Mouse (Mus musculus): ENCODE measurements around the gene Myoz1.

Myoz1 gene

DNA sequence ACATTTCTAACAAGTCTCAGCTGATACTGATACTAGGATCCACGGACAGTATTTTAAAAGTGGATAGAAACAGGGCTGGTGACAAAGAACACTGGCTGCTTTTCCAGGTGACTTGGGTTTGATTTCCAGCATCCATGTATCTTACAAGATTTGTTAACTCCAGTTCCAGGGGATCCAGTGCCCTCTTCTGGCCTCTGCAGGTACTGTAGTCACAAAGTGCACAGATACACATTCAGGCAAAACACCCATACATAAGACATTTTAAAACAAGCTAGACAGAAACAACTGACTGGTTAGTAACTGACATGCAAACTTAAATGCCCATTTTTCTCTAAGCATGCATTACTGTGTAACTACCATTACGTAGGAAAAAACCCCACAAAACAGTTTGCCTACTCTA is 16.6 kb upstream of the Myoz1 start:
- in situ Hi-C loops (cut with MboI, MseI): no loop called here

DNA sequence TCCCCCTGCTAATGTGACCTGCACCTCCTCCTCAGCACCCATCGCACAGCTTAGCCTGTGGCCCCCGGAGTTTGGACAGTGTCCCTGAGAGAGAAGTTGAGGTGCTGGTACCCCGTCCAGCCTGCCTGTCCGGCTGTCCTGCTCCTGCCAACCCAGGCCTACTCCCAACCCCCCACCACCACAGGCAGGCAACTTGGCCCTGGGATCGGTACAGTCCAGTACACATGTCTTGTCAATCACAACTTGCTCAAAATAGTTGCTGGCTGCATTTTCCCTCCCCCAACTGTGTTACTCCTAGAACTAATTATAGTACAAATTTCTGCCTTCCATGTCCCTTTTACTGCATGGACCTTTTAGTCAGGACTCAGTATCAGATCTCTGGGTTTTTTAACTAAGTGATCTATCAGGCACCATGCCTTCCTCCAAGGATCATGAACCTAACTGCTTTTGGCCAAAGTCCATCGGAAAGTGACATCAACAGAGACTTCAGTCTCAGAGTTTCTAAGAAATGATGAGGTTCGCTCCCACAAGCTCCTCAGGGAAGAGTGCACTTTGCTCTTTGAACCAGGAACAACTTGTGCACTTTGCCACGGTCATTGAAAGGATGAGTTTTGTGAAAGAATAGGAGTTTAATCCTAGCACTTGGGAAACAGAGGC is 11.9 kb upstream of the Myoz1 start, which contains the start of gene Synpo2l:
Gene Synpo2l (minus strand): TSS at position 201 of the 657 bp plus-strand sequence.
- in situ Hi-C loops (cut with MboI, MseI): no loop called here

DNA sequence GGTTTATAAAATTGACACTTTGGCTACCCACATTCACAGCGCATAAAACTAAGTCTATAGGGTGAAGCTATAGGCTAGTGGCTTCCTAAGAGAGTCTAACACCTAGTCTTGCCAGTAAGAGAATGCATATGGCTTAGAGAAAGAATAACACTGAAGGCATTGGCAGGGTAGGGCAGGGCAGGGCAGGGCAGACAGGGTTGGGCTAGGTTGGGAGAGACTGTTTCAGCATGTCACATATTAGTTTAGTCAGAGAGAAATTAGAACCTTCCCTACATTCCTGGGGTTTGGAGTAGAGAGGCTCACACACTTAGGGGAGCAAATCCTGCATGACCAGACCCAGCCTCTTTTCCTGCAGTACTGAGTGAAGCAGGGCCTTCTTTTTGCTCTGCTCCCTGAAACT is 11.1 kb upstream of the Myoz1 start:
- in situ Hi-C loops (cut with MboI, MseI): no loop called here

DNA sequence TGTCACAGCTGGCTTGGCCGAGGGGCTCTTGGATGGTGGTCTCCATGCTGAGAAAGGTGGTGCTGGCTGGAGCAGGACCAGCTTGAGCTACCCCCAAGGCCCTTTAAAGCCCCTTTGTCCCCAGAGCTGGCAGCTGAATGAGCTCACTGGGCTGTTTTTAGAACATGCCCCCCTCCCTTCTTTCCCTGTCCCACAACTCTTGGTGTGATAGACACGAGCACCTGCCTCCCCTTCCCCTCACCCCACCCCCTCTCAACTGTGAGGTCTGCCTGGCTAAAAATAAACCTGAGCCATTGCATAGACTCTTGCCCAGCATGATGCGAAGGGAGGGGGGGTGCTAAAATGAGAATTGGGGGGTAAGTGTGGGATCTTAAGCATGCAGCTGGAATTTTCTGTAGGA is 8.1 kb upstream of the Myoz1 start:
- in situ Hi-C loops (cut with MboI, MseI): loop anchor here (5.0 kb wide), 1 partner anchor 87 kb away; no protein-coding TSS in a partner anchor

DNA sequence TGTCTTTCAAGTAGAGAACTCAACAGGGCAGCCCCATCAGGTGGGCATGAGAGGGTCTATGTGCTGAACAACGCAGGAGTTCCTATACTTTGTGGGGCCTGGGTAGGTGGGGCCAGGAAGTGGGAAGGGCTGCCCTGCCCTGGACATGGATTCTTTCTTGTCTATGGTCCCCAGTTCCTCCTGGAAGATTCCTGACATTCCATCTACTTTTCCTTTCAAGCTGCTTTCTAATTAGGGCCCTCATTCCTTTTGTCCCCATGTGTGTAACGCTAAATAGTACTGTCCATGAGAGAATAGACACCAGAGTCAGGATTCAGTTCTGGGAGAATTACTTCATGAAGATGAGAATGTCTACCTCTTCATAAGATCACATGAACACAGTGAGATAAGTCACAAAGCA is 7.3 kb upstream of the Myoz1 start:
- in situ Hi-C loops (cut with MboI, MseI): loop anchor here (5.0 kb wide), 1 partner anchor 86 kb away; no protein-coding TSS in a partner anchor

DNA sequence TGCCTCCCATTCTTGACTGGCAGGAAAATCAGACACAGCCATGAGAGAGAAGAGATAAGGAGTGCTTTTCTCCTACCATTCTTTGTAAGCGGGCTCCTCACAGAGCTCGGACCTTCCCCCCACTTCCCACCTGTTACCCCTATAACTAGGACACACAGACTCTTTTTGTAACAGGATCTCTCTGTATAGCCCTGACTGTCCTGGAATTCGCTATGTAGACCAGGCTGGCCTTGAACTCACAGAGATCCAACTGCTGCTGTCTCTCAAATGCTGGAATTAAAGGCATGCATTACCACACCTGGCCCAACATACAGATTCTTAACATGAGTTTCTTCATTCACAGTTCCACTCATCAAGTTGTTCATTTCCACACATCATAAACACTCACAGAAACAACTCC is 6.4 kb upstream of the Myoz1 start:
- in situ Hi-C loops (cut with MboI, MseI): loop anchor here (5.0 kb wide), 1 partner anchor 85 kb away; no protein-coding TSS in a partner anchor

DNA sequence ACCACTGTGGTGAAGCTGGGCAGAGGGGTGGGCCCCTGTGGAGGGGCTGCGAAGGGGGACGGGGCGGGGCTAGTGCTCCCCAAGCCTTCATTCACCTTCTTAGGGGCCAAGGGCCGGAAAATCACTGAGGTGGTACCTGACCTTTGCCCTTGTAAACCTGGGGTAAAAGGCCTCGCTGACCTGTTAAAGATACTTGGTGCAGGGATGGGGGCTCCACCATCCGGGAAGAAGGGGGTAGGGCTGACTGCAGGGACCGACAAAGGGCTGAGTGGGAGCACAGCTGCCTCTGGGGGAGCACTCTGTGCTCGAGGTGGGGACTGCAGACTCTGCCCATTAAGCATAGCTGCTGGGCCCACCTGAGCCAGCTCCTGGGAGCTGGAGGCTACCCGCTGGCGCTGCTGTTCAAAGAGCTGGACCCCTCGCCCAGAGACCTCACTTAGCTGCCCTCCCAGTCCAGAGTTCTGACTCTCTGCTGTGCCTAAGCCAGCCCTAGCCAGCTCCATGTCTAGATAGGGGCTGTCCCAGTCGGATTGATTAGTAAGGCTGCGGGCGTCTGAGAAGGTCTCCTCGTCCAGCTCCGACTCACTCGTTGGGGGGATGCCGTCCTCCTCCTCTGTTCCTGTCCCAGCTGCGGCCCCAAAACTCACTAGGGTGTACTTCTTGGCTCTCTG is 5.5 kb upstream of the Myoz1 start:
- in situ Hi-C loops (cut with MboI, MseI): loop anchor here (5.0 kb wide), 1 partner anchor 84 kb away; no protein-coding TSS in a partner anchor

DNA sequence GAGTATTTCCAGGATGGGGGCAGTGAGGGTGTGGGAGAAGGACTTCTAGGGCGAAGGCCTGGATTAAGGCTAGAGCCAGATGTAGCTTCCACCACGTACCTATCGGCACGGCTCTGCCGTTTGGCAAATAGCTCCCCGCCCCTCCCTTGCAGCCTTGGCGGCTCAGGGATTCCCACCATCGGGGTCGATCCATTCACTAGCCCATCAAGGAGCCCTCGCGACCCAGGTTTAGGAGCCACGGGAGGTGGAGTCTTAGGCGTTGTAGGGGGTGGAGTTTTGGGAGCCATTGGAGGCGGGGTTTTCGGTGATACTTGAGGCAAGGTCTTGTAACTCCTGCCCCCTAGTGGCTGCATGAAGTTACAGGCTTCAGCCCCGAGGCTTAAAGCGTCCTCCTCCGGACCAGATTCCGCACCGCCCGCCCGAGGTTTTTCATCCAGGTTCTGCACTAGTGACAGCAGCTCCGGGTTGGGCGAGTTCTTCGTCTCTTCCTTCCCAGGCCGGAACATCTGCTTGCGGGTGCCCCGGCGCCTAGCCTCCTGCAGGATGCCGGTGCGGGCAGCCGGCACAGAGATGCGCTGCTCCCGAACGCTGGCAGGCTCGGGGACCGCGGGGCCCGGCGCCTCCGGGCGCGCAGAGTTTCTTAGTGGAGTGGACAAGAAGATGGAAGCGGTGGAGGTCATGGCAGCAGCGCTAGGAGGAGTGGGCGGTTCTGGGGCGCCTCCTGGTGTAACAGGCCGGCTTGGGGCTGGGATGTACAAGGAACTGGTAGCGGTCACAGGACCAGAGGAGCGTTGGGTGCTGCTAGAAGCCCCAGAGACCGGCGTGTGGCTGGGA is 4.7 kb upstream of the Myoz1 start:
- in situ Hi-C loops (cut with MboI, MseI): loop anchor here (5.0 kb wide), 1 partner anchor 84 kb away; no protein-coding TSS in a partner anchor

DNA sequence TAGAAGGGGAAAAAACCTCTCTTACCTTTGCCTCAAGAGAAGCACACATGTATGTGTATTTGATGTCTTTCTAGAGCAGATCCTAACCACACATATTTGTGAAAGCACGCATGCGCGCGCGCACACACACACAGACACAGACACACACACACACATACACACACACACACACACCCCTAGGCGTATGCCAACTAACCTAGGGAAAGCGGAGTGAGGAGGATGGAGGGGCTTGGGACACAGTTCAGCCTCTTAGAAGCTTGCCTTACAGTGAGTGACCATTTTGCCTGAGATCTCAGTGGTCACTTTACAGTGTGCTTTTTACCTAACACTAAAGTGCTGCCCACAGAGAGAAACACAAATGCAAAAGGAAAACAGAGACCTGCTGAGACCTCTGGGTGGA is 3.3 kb upstream of the Myoz1 start:
- in situ Hi-C loops (cut with MboI, MseI): loop anchor here (5.0 to 10.0 kb wide), 2 partner anchors 82 to 175 kb away; partner anchors contain the start of gene Anxa7

DNA sequence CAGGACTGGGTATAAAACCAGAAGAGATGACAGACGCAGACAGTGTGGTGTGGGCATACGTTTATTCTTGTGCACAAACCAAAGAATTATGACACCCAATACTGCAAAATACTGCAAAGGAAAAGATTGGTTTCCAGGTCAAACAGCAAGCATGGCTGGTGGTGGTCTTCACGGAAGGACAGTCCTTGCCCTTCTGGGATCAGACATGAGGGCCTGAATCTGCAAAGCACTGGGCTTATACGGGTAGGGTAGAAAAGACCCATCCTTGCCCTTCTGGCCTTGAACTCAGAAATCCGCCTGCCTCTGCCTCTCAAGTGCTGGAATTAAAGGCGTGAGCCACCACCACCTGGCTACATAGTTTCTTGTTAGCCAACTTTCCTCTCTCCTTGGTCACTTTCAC is 2.6 kb upstream of the Myoz1 start:
- in situ Hi-C loops (cut with MboI, MseI): loop anchor here (10.0 kb wide), 1 partner anchor 174 kb away; the partner anchor contains the start of gene Anxa7

DNA sequence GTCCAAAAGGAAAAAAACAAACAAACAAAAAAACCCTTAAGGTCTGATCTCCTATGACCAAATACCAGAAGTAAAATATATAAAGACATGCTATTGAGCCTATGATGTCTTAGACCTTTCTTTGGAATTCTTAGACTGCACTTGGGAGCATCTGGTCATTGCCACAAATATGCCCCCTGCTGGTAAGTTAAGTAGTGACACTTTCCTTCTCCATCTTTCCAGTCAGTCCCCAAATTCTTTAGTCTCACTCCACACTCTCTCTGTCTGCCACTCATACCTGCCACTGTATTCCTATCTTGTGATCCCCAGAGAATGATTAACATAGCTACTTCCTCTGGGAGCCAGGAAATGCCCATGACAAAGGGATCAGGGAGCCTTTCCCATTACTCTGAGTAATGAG is 2.0 kb upstream of the Myoz1 start:
- in situ Hi-C loops (cut with MboI, MseI): loop anchor here (10.0 kb wide), 1 partner anchor 174 kb away; the partner anchor contains the start of gene Anxa7

DNA sequence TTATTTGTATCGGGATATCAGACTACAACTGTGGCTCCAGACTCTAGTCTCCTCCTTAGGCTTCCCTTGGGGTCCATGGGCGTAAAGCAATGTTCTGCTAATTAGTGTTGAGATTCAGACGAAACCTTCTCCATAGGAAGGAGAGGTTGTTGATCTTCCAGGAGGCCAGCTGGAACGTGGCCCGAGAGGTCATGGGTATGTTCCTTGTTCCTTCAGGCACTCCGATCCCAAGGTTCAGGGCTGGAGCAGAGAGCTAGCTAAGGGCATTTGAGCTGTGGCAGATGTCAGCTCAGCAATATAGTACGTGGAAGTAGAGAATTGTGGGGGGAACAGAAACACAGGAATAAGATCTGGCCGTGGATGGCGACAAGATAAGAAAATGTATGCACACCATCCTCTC is 609 bp downstream of the Myoz1 start:
- in situ Hi-C loops (cut with MboI, MseI): loop anchor here (10.0 kb wide), 1 partner anchor 171 kb away; the partner anchor contains the start of gene Anxa7

DNA sequence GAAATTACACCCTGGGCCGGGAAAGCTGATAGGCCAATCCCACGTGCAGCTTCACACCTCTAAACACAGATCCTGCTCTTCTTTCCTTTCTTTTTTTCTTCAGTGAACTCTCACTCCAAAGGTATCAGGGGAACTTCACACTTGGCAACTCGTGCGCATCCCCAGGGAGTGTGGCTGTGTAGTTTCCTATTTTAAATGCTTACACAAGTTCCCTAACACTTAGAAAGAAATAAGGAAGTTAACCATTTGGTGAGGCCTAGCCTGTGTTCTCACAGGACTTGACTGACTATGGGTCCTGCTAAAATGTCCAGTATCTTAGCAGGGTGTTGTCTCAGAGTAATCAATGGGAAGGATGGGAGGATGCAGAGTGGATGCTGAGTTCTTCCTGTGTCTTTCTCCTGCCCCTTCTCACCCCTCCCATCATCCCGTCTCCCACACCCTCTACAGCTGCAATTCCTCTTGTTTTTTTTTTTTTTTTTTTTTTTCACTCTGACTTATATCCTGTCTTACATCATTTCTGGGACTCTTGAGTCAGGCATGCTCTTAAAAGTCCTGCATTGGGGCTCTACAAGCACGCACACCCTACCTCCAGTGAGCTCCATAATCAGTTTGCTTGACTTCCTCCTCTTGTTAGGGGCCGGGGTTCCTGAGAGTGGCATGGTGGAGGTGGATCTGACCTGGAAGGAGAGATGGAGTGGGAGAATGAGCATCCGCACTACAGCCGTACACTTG is 1.5 kb downstream of the Myoz1 start:
- in situ Hi-C loops (cut with MboI, MseI): loop anchor here (10.0 kb wide), 1 partner anchor 170 kb away; the partner anchor contains the start of gene Anxa7

DNA sequence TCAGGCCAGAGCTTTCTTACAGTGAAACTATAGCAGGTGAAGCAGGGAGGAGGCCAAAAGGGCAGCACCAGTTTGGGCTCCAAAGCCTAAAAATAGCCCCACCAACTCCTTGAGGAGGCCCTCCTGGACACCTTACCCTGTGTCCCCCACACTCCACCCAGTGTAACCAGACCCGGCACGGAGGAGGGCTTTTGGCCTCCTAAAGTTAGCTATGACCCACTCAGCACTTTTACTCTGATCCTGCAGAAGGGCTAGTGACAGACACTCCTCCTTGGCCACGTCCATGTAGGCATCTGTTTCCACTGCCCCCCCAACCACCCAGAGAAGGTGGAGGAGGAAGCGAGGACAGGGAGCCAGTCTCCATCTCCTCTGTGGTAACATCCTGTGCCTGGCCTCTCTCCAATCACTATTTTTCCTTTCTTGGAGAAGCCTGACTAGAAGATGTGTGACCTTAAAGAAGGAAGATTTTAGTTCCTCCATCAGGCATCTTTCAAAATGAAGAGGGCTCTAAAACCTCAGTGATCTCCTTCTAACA is 4.6 kb downstream of the Myoz1 start:
- in situ Hi-C loops (cut with MboI, MseI): loop anchor here (10.0 kb wide), 1 partner anchor 167 kb away; the partner anchor contains the start of gene Anxa7

DNA sequence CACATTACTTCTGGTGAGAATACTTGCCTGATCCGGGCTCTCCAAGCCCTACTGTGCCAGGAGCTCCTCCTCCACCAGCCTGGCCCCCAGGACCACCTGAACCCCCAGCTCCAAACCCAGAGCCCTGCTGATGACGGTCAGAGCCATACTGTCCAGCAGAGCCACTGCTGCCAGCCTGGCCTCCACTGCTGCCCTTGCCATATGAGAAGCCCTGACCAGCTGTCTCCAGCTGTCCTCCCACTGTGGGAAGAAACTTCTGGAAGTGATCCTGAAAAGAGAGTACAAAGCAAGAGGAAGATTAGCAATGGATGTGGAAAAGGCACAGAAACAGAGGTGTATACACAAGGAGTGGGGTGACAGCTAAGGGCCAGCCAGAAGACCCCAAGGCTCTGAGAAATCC is 5.3 kb downstream of the Myoz1 start:
- in situ Hi-C loops (cut with MboI, MseI): loop anchor here (10.0 kb wide), 1 partner anchor 166 kb away; the partner anchor contains the start of gene Anxa7

DNA sequence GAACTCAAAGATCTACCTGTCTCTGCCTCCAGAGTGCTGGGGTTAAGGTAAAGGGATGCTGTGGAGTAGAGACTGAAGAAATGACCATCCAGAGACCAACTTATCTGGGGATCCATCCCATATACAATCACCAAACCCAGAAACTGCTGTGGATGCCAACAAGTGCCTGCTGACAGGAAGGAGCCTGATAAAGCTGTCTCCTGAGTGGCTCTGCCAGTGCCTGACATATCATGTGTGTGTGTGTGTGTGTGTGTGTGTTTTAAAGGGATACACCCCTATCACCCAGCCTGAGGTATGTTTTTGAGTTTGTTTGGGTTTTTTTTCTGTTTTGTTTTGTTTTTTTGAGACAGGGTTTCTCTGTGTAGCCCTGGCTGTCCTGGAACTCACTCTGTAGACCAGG is 10.0 kb downstream of the Myoz1 start:
- in situ Hi-C loops (cut with MboI, MseI): no loop called here

DNA sequence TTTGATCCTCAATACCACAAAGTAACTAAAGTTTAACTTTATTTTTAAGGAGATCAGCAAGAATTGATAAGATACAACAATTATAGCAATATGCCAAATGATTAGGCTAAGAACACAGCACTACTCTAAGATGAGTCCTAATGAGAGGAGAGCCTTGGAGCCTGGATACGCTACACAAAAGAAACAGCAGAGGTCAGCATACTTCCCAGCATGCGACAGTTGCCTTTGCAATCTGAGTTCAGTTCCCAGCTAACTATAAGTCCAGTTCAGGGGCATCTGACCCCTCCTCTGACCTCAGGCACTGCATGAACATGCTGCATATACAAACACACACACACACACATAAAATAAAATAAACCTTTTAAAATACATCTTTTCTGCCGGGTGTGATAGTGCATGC is 10.8 kb downstream of the Myoz1 start:
- in situ Hi-C loops (cut with MboI, MseI): no loop called here

DNA sequence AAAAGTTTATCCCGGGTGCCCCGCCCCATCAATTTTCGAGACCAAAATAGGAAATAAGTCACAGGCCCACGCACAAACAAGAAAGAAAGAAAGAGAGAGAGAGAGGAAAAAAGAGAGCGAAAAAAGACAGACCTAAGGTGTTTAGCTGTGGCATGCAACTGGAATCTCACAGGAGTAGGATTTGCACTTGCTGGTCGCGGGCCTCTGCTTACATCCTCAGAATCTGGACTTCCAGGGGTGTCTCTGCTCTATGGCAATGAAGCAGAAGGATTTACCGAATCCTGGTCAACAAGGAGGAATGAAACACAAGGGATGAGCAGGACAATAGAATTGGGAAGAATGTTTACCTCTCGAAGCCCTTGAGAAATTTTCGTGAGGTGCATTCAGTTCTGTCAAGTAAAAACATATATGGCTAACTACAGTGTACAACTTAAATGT is 14.9 kb downstream of the Myoz1 start:
- in situ Hi-C loops (cut with MboI, MseI): no loop called here

DNA sequence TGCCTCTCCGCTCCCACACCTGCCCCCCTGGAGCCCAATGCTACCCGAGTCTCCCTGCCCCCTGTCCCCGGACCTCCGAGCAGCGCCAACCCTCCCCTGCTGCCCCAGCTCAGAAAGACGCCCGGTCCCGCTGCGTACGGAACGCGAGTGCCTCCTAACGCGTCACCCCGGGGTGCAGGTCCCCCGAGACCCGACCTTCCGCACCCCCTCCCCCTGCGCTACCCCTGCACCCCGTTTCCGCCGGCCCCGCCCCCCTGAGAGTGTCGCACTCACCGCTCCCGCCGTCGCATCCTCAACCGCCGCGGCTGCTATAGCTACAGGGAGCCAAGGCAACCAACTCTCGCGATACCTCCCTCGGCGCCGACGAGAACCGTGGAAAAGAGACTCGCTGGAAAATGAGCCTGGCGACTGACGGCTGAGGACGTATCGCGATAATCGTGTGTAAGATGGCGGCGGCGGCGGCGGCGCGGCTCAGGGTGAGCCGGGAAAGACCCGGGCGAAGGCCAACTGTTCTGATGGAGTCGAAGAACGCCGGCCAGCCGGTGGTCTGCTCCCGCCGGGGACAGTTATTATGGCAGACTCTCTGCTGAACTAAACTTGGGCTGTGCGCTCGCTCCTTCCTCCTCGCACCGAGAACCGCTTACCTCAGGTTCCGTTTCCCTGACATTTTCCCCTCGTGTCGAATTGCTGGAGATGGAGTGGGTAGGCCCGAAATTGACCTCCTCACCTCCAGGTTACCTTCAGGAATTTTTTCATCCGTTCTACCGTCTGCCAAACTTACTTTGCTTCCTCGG is 15.5 kb downstream of the Myoz1 start, which contains the start of gene Usp54:
Gene Usp54 (minus strand): TSS at position 420 of the 794 bp plus-strand sequence.
- in situ Hi-C loops (cut with MboI, MseI): no loop called here

Measured in T-helper 2 cell (primary cell).